Mouse (Mus musculus) intestine, postnatal 0 days (tissue): Measurements from ENCODE around the gene Ripor1. TPM values are rescaled to one million over a fixed set of nuclear protein-coding genes. Genes with fewer than 3 reads are reported as not detected.
A peak's percentile ranks its signal among the peaks of the same experiment; 100 is the strongest.

Experiments used
- ATAC-seq: fragments of 200-750 bp; cut with Nextera tagmentation; 2 replicates; pipeline ENCODE4 v1.8.0; 2017; ENCODE audit warnings: mild to moderate bottlenecking, moderate TSS enrichment, moderate library complexity
- H3K27ac ChIP-seq: fragments of 300-500 bp; sonication (generic); 2 replicates; pipeline ENCODE4 v1.5.1; 2014; ENCODE audit warnings: mild to moderate bottlenecking, low read depth, low read length, moderate library complexity
- H3K27me3 ChIP-seq: fragments of 300-500 bp; sonication (generic); replicated peaks from 2 replicates; pipeline ENCODE4 v1.6.1; 2014; ENCODE audit warnings: low read length, mixed read lengths; ENCODE audit not compliant: control insufficient read depth, insufficient read depth
- H3K36me3 ChIP-seq: fragments of 300-500 bp; sonication (generic); 2 replicates; pipeline ENCODE4 v1.6.1; 2014; ENCODE audit warnings: mild to moderate bottlenecking, moderate library complexity; ENCODE audit not compliant: control insufficient read depth, insufficient read depth
- H3K4me1 ChIP-seq: fragments of 300-500 bp; sonication (generic); replicated peaks from 2 replicates; pipeline ENCODE4 v1.6.1; 2014; ENCODE audit warnings: antibody characterized with exemption, low read length, mixed read lengths; ENCODE audit not compliant: control insufficient read depth, insufficient read depth
- H3K4me2 ChIP-seq: fragments of 300-500 bp; sonication (generic); replicated peaks from 2 replicates; pipeline ENCODE4 v1.6.1; 2014; ENCODE audit warnings: low read depth, mild to moderate bottlenecking, moderate library complexity
- H3K4me3 ChIP-seq: fragments of 300-500 bp; sonication (generic); 2 replicates; pipeline ENCODE4 v1.5.1; 2014; ENCODE audit warnings: low read depth, low read length
- H3K9ac ChIP-seq: fragments of 300-500 bp; sonication (generic); 2 replicates; pipeline ENCODE4 v1.6.1; 2014; ENCODE audit warnings: mild to moderate bottlenecking, low read depth, low read length
- H3K9me3 ChIP-seq: fragments of 300-500 bp; sonication (generic); 2 replicates; pipeline ENCODE4 v1.6.1; 2016; ENCODE audit warnings: mixed run types; ENCODE audit not compliant: control insufficient read depth
- CTCF ChIP-seq: sonication (generic); IDR thresholded peaks from 2 replicates; pipeline ENCODE4 v1.5.1; 2016; ENCODE audit warnings: low read depth, mild to moderate bottlenecking, control low read depth, antibody characterized with exemption, moderate library complexity
- WGBS: fragments of 180-500 bp; shearing (Covaris S2); extraction: QIAGEN DNeasy Blood & Tissue Kit; methylation state at CpG from one replicate; pipeline ENCODE4 v1.1.7; 2014; 5-methylcytosine and 5-hydroxymethylcytosine counted together
- polyA plus RNA-seq: library from polyadenylated mRNA; unstranded; fragments of >200 nt; fragmentation: Nextera tagmentation; extraction: Ambion mirVana; gene quantifications from 2 replicates; pipeline ENCODE4 v1.2.1, GENCODE M21; 2015

Ripor1 gene
- polyA plus RNA-seq, 1 experiment from 2014 or later, result 10.3 TPM

GRCm38 (mm10) chr8:105618892-105619591 is 14.0 kb downstream of the Ripor1 start:
- H3K4me1 ChIP-seq, result 0 out of 2 replicates have a peak, but pooled peaks cover under 1% of the 10 kb centered on the region
- no peak overlapping the region for H3K4me2 ChIP-seq
- WGBS, result 93% methylated on average over 19 of the region's 19 CpGs
- no peaks in the 10 kb centered on the region for H3K9me3 ChIP-seq
- no peak for TF ChIP-seq CTCF
- H3K27me3 ChIP-seq, result no peaks in the 10 kb centered on the region
- no peak for ATAC-seq
- H3K27ac ChIP-seq, result no peak overlapping the region
- no peak overlapping the region for H3K4me3 ChIP-seq
- H3K9ac ChIP-seq, result no peak overlapping the region
- H3K36me3 ChIP-seq, result peaks cover 61% of the 10 kb centered on the region

- H3K4me1 ChIP-seq, result no peaks in the 10 kb centered on the region
- peaks cover 61% of the 10 kb centered on the region for H3K36me3 ChIP-seq
- no peak overlapping the region for H3K4me2 ChIP-seq
- no peak overlapping the region for H3K9ac ChIP-seq
- H3K4me3 ChIP-seq, result no peak overlapping the region
- ATAC-seq, result no peak
- H3K9me3 ChIP-seq, result no peaks in the 10 kb centered on the region
- WGBS, result 92% methylated on average over 19 of the region's 19 CpGs
- H3K27ac ChIP-seq, result no peak overlapping the region
- no peaks in the 10 kb centered on the region for H3K27me3 ChIP-seq
- no peak for TF ChIP-seq CTCF
These were observed 15.2 kb downstream of the Ripor1 start for GRCm38 (mm10) chr8:105620211-105620610.

- Histone ChIP-seq H3K4me1 (no peaks in the 10 kb centered on the region), H3K36me3 (peaks cover 54% of the 10 kb centered on the region), H3K27me3 (no peaks in the 10 kb centered on the region), H3K27ac (no peak overlapping the region), H3K4me3 (no peak overlapping the region), H3K4me2 (no peak overlapping the region), H3K9ac (no peak overlapping the region), H3K9me3 (no peaks in the 10 kb centered on the region)
- no peak for TF ChIP-seq CTCF
- no peak for ATAC-seq
- WGBS, result 92% methylated on average over 21 of the region's 21 CpGs
These were observed 16.1 kb downstream of the Ripor1 start for GRCm38 (mm10) chr8:105620946-105621720.

- no peaks in the 10 kb centered on the region for H3K27me3 ChIP-seq
- H3K4me3 ChIP-seq, result no peak overlapping the region
- H3K4me2 ChIP-seq, result no peak overlapping the region
- peaks cover 48% of the 10 kb centered on the region for H3K36me3 ChIP-seq
- no peak overlapping the region for H3K9ac ChIP-seq
- no peaks in the 10 kb centered on the region for H3K9me3 ChIP-seq
- H3K4me1 ChIP-seq, result no peaks in the 10 kb centered on the region
- TF ChIP-seq CTCF, result no peak
- no peak overlapping the region for H3K27ac ChIP-seq
- ATAC-seq, result no peak
- 64% methylated on average over 4 of the region's 4 CpGs for WGBS
These were observed 16.8 kb downstream of the Ripor1 start for GRCm38 (mm10) chr8:105621841-105622240.

- ATAC-seq, result peak; percentile 92
- WGBS, result 5% methylated on average over 8 of the region's 8 CpGs
- Histone ChIP-seq H3K9me3 (no peaks in the 10 kb centered on the region), H3K9ac (no peak overlapping the region), H3K27me3 (no peaks in the 10 kb centered on the region), H3K36me3 (peaks cover 42% of the 10 kb centered on the region), H3K4me2 (peak overlapping the region; percentile 40), H3K4me1 (no peaks in the 10 kb centered on the region), H3K4me3 (no peak overlapping the region), H3K27ac (peak overlapping the region; percentile 35; the same call in 1 of the 2 replicates)
- peak; percentile 99 for TF ChIP-seq CTCF
These were observed 17.4 kb downstream of the Ripor1 start for GRCm38 (mm10) chr8:105622421-105622920.

- Histone ChIP-seq H3K9ac (no peak overlapping the region), H3K9me3 (no peaks in the 10 kb centered on the region), H3K27me3 (no peaks in the 10 kb centered on the region), H3K27ac (peak overlapping the region; percentile 35; the same call in 1 of the 2 replicates), H3K36me3 (peaks cover 35% of the 10 kb centered on the region), H3K4me2 (peak overlapping the region; percentile 40), H3K4me3 (no peak overlapping the region), H3K4me1 (no peaks in the 10 kb centered on the region)
- ATAC-seq, result peak; percentile 5; the same call in 1 of the 2 replicates
- TF ChIP-seq CTCF, result no peak
- WGBS, result 42% methylated on average over 5 of the region's 5 CpGs
These were observed 18.1 kb downstream of the Ripor1 start for GRCm38 (mm10) chr8:105623118-105623517.
